Mouse (Mus musculus): ENCODE measurements around the gene Padi2.

GRCm38 (mm10) chr4:140883852-140884251 lies 22.3 kb upstream of the Padi2 start:
- TF ChIP-seq CTCF (IDR thresholded peaks at IDR 0.05; ENCODE audit: control insufficient read depth, insufficient read depth, insufficient read length) (no peak), CEBPB (IDR thresholded peaks at IDR 0.05; ENCODE audit: low read depth) (no peak), MYOG (IDR thresholded peaks at IDR 0.05; ENCODE audit: control insufficient read depth, extremely low read depth, insufficient read length) (no peak), MAX (IDR thresholded peaks at IDR 0.05) (no peak), USF1 (IDR thresholded peaks at IDR 0.05; ENCODE audit: low read depth) (peak; percentile 71), MYOD1 (IDR thresholded peaks at IDR 0.05; ENCODE audit: control insufficient read depth, insufficient read length, low read depth) (no peak), FOSL1 (IDR thresholded peaks at IDR 0.05; ENCODE audit: insufficient read depth, low read length, poor library complexity, severe bottlenecking) (no peak)

Data from C2C12 (cell line).